Mouse (Mus musculus) midbrain, embryonic 16.5 days (tissue): ENCODE measurements around the gene Tgm6. TPM values are rescaled to one million over a fixed set of nuclear protein-coding genes. Genes with fewer than 3 reads are reported as not detected.

ENCODE experiments used
- ATAC-seq: fragments of 200-750 bp; cut with Nextera tagmentation; 2 replicates; pipeline ENCODE4 v1.8.0; 2017; ENCODE audit warnings: moderate TSS enrichment
- H3K27ac ChIP-seq: fragments of 300-500 bp; sonication (generic); 2 replicates; pipeline ENCODE4 v1.5.1; 2014; ENCODE audit warnings: mild to moderate bottlenecking, low read length, mixed read lengths
- H3K27me3 ChIP-seq: fragments of 300-500 bp; sonication (generic); 2 replicates; pipeline ENCODE4 v1.6.1; 2014; ENCODE audit warnings: low read depth, low read length, mixed read lengths; ENCODE audit not compliant: control insufficient read depth, insufficient read depth
- H3K36me3 ChIP-seq: fragments of 300-500 bp; sonication (generic); 2 replicates; pipeline ENCODE4 v1.6.1; 2014; ENCODE audit warnings: mild to moderate bottlenecking, low read length, moderate library complexity, mixed read lengths; ENCODE audit not compliant: control insufficient read depth, insufficient read depth
- H3K4me1 ChIP-seq: fragments of 300-500 bp; sonication (generic); 2 replicates; pipeline ENCODE4 v1.6.1; 2014; ENCODE audit warnings: mild to moderate bottlenecking, low read length, mixed read lengths; ENCODE audit not compliant: control insufficient read depth, insufficient read depth
- H3K4me2 ChIP-seq: fragments of 300-500 bp; sonication (generic); 2 replicates; pipeline ENCODE4 v1.6.1; 2014; ENCODE audit warnings: mild to moderate bottlenecking, low read length, mixed read lengths
- H3K4me3 ChIP-seq: fragments of 300-500 bp; sonication (generic); 2 replicates; pipeline ENCODE4 v1.5.1; 2014; ENCODE audit warnings: low read depth, mild to moderate bottlenecking, low read length, moderate library complexity, mixed read lengths
- H3K9ac ChIP-seq: fragments of 300-500 bp; sonication (generic); 2 replicates; pipeline ENCODE4 v1.6.1; 2014; ENCODE audit warnings: low read depth, low read length, mixed read lengths
- H3K9me3 ChIP-seq: fragments of 300-500 bp; sonication (generic); replicated peaks from 2 replicates; pipeline ENCODE4 v1.6.1; 2014; ENCODE audit warnings: mild to moderate bottlenecking, low read length, mixed read lengths; ENCODE audit not compliant: control insufficient read depth, poor library complexity, severe bottlenecking
- WGBS: fragments of 180-500 bp; shearing (Covaris S2); extraction: QIAGEN DNeasy Blood & Tissue Kit; methylation state at CpG from one replicate; pipeline ENCODE4 v1.1.7; 2014; 5-methylcytosine and 5-hydroxymethylcytosine counted together
- polyA plus RNA-seq: library from polyadenylated mRNA; unstranded; fragments of >200 nt; fragmentation: Nextera tagmentation; extraction: Ambion mirVana; gene quantifications from 2 replicates; pipeline ENCODE4 v1.2.1, GENCODE M21; 2015

Tgm6 gene
- polyA plus RNA-seq: 0.65 and 0.75 TPM in 2 replicates

DNA sequence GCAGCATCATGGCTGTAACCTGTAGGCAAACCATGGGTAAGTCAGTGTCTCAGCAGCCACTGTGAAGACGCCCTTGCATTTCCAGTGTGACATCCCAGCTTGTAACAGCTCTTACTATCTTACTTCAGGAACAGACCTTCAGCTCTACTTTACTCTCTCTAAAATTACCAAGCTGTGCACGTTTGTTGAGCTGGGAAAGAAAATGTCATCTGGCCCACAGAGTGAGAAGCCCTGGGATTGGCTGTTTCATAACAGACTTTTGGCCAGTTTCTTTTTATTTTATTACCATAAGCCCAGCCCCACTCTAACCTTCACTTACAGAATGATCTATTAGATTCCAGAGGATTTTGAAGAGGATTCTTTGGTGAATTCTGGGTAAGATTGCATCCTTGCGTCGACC is at the start of gene Tgm6:
Gene Tgm6, plus strand, starts transcription at position 301 of the 400 bp plus-strand sequence.
- peak within 1 kb of the TSS; percentile 37; the same call in 1 of the 2 replicates for H3K27ac ChIP-seq
- no peak within 1 kb of the TSS for H3K4me2 ChIP-seq
- no peaks in the 10 kb centered on the region for H3K9me3 ChIP-seq
- WGBS: 73% methylated on average over 4 of the region's 4 CpGs
- H3K9ac ChIP-seq: no peak within 1 kb of the TSS
- peaks cover 6% of the 10 kb centered on the region for H3K4me1 ChIP-seq
- ATAC-seq: no peak
- no peak within 1 kb of the TSS for H3K4me3 ChIP-seq
- H3K27me3 ChIP-seq: no peaks in the 10 kb centered on the region
- no peaks in the 10 kb centered on the region for H3K36me3 ChIP-seq

DNA sequence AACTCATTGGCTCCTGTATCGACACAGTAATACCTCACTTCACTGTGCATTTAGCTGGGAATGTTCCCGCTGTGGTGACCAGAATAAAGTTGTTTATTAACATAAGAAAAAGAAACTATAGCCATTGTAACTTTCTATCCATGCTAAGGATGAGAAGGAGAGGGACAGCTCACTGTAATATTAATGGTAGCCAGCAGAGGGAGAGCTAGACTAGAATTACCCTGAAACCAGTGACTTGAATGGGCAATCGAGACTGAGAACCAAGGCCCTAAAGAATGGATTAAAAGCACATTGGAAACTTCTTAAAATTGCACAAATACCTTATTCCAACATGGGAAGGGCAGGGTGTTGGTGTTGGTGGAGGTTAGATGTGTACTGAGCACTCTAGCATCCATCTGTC is 44.0 kb upstream of the Tgm6 start:
- Histone ChIP-seq H3K27me3 (no peaks in the 10 kb centered on the region), H3K4me1 (no peaks in the 10 kb centered on the region), H3K4me2 (no peak overlapping the region), H3K4me3 (no peak overlapping the region), H3K36me3 (no peaks in the 10 kb centered on the region), H3K9me3 (no peaks in the 10 kb centered on the region), H3K9ac (no peak overlapping the region), H3K27ac (no peak overlapping the region)
- no peak for ATAC-seq
- WGBS: 23% methylated on average over 3 of the region's 3 CpGs

DNA sequence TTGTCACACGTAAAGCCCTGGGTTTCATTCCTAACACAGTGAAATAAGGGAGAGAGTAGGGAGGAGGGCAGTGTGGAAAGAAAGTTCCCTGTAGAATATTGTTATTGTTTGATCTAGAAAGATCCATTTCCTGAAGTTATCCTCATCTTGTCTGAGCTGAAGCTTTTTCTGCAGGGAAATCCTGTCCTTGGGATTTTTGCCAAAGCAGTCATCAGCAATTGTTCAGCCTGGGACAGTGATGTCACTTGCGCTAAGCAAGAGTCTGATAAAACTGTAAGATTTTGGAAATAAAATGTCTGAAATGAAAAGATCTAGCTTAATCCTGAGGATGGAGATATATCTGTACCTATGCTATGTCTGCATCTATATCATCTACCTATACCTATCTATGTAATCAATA is 41.8 kb upstream of the Tgm6 start:
- Histone ChIP-seq H3K4me2 (no peak overlapping the region), H3K9me3 (no peaks in the 10 kb centered on the region), H3K27me3 (no peaks in the 10 kb centered on the region), H3K36me3 (no peaks in the 10 kb centered on the region), H3K27ac (no peak overlapping the region), H3K4me1 (no peaks in the 10 kb centered on the region), H3K9ac (no peak overlapping the region), H3K4me3 (no peak overlapping the region)
- WGBS: 85% methylated on average over 2 of the region's 2 CpGs
- no peak for ATAC-seq

DNA sequence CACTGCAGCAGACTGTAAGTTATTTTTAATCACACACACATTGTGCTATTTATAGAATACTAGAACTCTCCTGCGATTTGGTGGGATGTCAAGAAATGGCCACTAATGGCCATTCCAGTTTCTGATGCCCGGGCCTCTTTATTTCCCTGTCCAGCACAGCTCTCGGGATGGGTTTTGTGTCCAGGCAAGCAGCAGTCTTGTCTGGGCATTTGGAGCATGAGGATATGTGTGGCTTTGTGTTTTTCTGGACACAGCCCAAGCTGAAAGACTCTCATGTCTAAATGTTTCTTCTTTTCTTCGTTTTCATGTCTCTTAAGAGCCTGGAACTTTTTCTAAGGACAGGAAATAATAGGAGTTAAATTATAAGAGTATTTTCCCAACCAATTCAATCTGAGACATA is 588 bp downstream of the Tgm6 start:
- Histone ChIP-seq H3K9me3 (no peaks in the 10 kb centered on the region), H3K4me3 (no peak overlapping the region), H3K36me3 (no peaks in the 10 kb centered on the region), H3K27ac (peak overlapping the region; percentile 37; the same call in 1 of the 2 replicates), H3K4me1 (peaks cover 6% of the 10 kb centered on the region), H3K4me2 (no peak overlapping the region), H3K9ac (no peak overlapping the region), H3K27me3 (no peaks in the 10 kb centered on the region)
- WGBS: 49% methylated on average over 4 of the region's 4 CpGs
- ATAC-seq: no peak

DNA sequence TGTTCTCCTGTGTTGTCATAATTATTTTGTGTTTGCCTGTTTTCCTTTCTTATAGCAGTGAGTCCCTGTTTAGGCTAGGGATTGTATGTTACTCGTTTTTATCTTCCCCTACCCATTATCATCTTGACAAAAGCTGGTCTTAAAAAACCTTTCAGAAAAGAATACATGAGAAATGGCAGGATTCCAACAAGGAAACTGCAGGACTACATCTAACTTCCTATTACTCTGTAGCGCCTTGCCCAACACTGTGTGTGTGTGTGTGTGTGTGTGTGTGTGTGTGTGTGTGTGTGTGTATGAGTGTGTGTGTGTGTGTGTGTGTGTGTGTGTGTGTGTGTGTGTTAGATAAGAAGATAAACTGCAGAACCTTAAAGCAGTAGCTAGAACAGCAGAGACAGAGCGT is 1.2 kb downstream of the Tgm6 start:
- WGBS: 19% methylated on average over 3 of the region's 3 CpGs
- no peaks in the 10 kb centered on the region for H3K36me3 ChIP-seq
- H3K9me3 ChIP-seq: no peaks in the 10 kb centered on the region
- 0 out of 2 replicates have a peak overlapping the region, but pooled peaks have one; percentile 11 for H3K27ac ChIP-seq
- no peaks in the 10 kb centered on the region for H3K27me3 ChIP-seq
- H3K4me1 ChIP-seq: peaks cover 6% of the 10 kb centered on the region
- ATAC-seq: no peak
- H3K9ac ChIP-seq: no peak overlapping the region
- H3K4me3 ChIP-seq: no peak overlapping the region
- H3K4me2 ChIP-seq: no peak overlapping the region

DNA sequence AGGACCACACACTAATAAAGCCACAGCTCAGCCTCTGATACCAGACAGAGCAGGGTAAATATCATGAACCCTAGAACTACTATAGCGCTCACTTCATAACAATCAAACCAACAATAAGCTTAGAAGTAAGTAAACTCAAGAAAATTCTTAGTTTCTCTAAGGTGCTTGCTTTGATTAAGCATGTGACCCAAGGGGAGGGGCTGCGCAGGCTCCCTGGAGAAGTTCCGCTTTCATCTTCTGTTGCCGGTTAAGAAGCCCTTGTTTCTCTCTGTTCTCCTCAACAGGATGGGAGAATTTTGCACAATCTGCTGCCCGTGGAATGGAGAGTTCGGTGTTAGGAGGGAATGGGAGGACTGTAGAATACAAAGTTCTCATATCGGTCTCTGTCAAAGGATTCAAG is 6.4 kb downstream of the Tgm6 start:
- no peaks in the 10 kb centered on the region for H3K36me3 ChIP-seq
- no peaks in the 10 kb centered on the region for H3K27me3 ChIP-seq
- H3K9me3 ChIP-seq: no peaks in the 10 kb centered on the region
- WGBS: 61% methylated on average over 7 of the region's 7 CpGs
- no peak overlapping the region for H3K4me3 ChIP-seq
- H3K9ac ChIP-seq: no peak overlapping the region
- H3K4me2 ChIP-seq: no peak overlapping the region
- ATAC-seq: no peak
- no peak overlapping the region for H3K27ac ChIP-seq
- H3K4me1 ChIP-seq: peaks cover 3% of the 10 kb centered on the region

DNA sequence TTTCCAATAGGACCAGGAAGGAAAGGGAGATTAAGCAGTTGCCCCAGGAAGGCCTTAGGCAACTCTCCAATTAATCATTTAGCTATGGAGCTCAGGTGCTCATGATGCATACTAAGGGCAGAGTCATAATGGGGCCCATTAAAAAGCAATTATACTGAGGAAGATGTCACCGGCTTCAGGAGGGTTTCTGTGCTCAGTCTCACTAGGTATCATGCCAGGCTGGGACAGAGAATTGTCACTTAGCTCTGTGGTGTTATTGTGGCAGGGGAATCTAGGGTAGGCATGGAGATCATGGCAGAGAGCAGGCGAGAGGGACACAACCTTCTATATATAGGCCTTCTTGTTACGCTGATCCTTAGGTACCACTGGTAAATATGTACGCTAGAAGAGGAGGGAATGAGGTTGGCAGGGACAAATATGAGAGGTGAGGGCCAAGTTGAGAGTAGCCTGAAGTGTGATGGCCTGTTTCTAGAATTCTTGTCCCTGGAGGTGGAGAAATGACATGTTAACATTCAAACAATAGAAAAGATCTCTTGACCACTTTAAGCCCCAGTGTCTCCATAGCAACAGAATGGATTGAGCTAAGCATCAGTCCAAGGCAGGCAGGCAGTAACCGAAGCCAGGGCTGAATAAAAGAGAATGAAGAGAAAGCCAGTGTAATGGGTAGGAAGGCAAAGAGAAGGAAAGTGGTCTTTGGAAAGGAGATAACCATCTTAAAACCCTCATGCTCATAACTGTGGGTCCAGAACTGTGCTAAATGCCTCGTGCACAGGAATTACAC is 13.3 kb downstream of the Tgm6 start:
- Histone ChIP-seq H3K9ac (no peak overlapping the region), H3K9me3 (no peaks in the 10 kb centered on the region), H3K27me3 (no peaks in the 10 kb centered on the region), H3K4me3 (no peak overlapping the region), H3K27ac (peak overlapping the region; percentile 70), H3K4me1 (peaks cover 12% of the 10 kb centered on the region), H3K4me2 (no peak overlapping the region), H3K36me3 (no peaks in the 10 kb centered on the region)
- peak; percentile 82 for ATAC-seq
- WGBS: 38% methylated on average over 6 of the region's 6 CpGs

DNA sequence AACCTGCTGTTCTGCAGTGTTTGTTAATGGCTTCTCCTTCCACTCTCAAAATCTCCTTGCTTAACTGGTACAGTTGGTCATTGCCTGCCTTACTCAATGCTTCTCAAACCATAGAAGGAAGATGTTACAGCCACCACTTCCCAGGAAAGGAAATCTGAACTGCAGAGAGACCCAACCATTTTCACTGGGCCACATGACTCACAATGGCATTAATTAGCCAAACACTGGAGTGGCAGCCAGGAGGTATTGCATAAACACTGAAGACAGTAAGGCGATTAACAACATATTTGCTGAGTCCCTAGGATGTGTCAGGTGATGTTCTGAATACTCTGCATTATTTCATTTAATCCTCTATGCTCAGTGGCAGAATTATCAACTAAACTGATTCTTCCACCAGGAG is 13.9 kb downstream of the Tgm6 start:
- ATAC-seq: 0 out of 2 replicates have a peak, but pooled peaks have one; percentile 32
- H3K9me3 ChIP-seq: no peaks in the 10 kb centered on the region
- H3K9ac ChIP-seq: no peak overlapping the region
- H3K4me3 ChIP-seq: no peak overlapping the region
- no peaks in the 10 kb centered on the region for H3K27me3 ChIP-seq
- no peak overlapping the region for H3K4me2 ChIP-seq
- H3K4me1 ChIP-seq: peaks cover 12% of the 10 kb centered on the region
- WGBS: 58% methylated on average over 1 of the region's 1 CpGs
- peak overlapping the region; percentile 70 for H3K27ac ChIP-seq
- H3K36me3 ChIP-seq: no peaks in the 10 kb centered on the region

DNA sequence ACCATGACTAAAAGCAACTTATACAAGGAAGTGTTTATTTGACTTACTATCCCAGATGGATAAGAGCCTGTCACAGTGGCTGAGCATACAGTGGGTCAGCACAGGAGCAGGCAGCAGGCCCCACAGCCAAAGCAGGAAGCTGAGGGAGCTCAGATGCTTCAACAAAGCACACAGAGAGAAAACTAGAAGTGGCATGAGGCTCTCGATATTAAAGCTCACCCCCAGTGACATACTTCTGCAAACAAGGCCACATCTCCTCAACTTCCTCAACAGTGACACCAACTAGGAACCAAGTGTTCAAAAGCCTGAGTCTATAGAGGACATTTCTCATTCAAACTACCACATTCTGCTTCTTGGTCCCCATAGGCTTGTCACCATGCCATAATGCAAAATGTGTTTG is 17.5 kb downstream of the Tgm6 start:
- Histone ChIP-seq H3K4me3 (no peak overlapping the region), H3K4me1 (peaks cover 12% of the 10 kb centered on the region)

More for the DNA sequence above, 17.5 kb downstream of the Tgm6 start:
- no peak for ATAC-seq
- Histone ChIP-seq H3K9ac (no peak overlapping the region), H3K4me2 (no peak overlapping the region), H3K27me3 (no peaks in the 10 kb centered on the region), H3K27ac (no peak overlapping the region), H3K36me3 (no peaks in the 10 kb centered on the region), H3K9me3 (no peaks in the 10 kb centered on the region)
- WGBS: 71% methylated on average over 1 of the region's 1 CpGs
